Mouse (Mus musculus) midbrain, embryonic 14.5 days (tissue): Measurements from ENCODE around the gene Heatr5a. TPM values are rescaled to one million over a fixed set of nuclear protein-coding genes. Genes with fewer than 3 reads are reported as not detected.
A peak's percentile ranks its signal among the peaks of the same experiment; 100 is the strongest.

Experiments
- ATAC-seq: fragments of 200-750 bp; cut with Nextera tagmentation; 2 replicates; pipeline ENCODE4 v1.8.0; 2017; ENCODE audit warnings: moderate number of reproducible peaks, moderate library complexity; ENCODE audit not compliant: low FRiP score, low TSS enrichment
- DNase-seq: peaks from one replicate; pipeline ENCODE4 v3.0.0-alpha.2; 2015
- H3K27ac ChIP-seq: fragments of 300-500 bp; sonication (generic); replicated peaks from 2 replicates; pipeline ENCODE4 v1.5.1; 2014; ENCODE audit warnings: mild to moderate bottlenecking, low read depth, low read length, moderate library complexity
- H3K27me3 ChIP-seq: fragments of 300-500 bp; sonication (generic); 2 replicates; pipeline ENCODE4 v1.6.1; 2014; ENCODE audit warnings: low read length, control low read depth, mixed read lengths; ENCODE audit not compliant: control insufficient read depth, insufficient read depth
- H3K36me3 ChIP-seq: fragments of 300-500 bp; sonication (generic); 2 replicates; pipeline ENCODE4 v1.6.1; 2014; ENCODE audit warnings: low read length, control low read depth; ENCODE audit not compliant: control insufficient read depth, insufficient read depth
- H3K4me1 ChIP-seq: fragments of 300-500 bp; sonication (generic); 2 replicates; pipeline ENCODE4 v1.6.1; 2014; ENCODE audit warnings: mild to moderate bottlenecking, antibody characterized with exemption, low read length, control low read depth; ENCODE audit not compliant: control insufficient read depth, insufficient read depth
- H3K4me2 ChIP-seq: fragments of 300-500 bp; sonication (generic); 2 replicates; pipeline ENCODE4 v1.6.1; 2014; ENCODE audit warnings: mild to moderate bottlenecking, low read length, moderate library complexity
- H3K4me3 ChIP-seq: fragments of 300-500 bp; sonication (generic); replicated peaks from 2 replicates; pipeline ENCODE4 v1.5.1; 2014; ENCODE audit warnings: low read depth, low read length
- H3K9ac ChIP-seq: fragments of 300-500 bp; sonication (generic); replicated peaks from 2 replicates; pipeline ENCODE4 v1.6.1; 2014; ENCODE audit warnings: mild to moderate bottlenecking, low read length, moderate library complexity
- H3K9me3 ChIP-seq: fragments of 300-500 bp; sonication (generic); 2 replicates; pipeline ENCODE4 v1.6.1; 2016; ENCODE audit warnings: low read length, control low read depth, mixed read lengths; ENCODE audit not compliant: control insufficient read depth
- WGBS: fragments of 180-500 bp; shearing (Covaris S2); extraction: QIAGEN DNeasy Blood & Tissue Kit; methylation state at CpG from one replicate; pipeline ENCODE4 v1.1.7; 2014; 5-methylcytosine and 5-hydroxymethylcytosine counted together
- polyA plus RNA-seq: library from polyadenylated mRNA; unstranded; fragments of >200 nt; fragmentation: Nextera tagmentation; extraction: Ambion mirVana; gene quantifications from 2 replicates; pipeline ENCODE4 v1.2.1, GENCODE M21; 2014

The Heatr5a gene
- polyA plus RNA-seq, 1 experiment from 2014 or later = 7.6 TPM

- peaks cover 3% of the 10 kb centered on the region; the same call in 1 of the 2 replicates for H3K4me1 ChIP-seq
- DNase-seq = no peak
- H3K36me3 ChIP-seq = no peaks in the 10 kb centered on the region
- H3K9me3 ChIP-seq = no peaks in the 10 kb centered on the region
- no peak overlapping the region for H3K4me2 ChIP-seq
- 83% methylated on average over 9 of the region's 9 CpGs for WGBS
- H3K27ac ChIP-seq = no peak overlapping the region
- no peaks in the 10 kb centered on the region for H3K27me3 ChIP-seq
- no peak overlapping the region for H3K9ac ChIP-seq
- ATAC-seq = no peak
- H3K4me3 ChIP-seq = no peak overlapping the region
Observed at GRCm38 (mm10) chr12:51967915-51968595, 3.1 kb downstream of the Heatr5a start.

DNA sequence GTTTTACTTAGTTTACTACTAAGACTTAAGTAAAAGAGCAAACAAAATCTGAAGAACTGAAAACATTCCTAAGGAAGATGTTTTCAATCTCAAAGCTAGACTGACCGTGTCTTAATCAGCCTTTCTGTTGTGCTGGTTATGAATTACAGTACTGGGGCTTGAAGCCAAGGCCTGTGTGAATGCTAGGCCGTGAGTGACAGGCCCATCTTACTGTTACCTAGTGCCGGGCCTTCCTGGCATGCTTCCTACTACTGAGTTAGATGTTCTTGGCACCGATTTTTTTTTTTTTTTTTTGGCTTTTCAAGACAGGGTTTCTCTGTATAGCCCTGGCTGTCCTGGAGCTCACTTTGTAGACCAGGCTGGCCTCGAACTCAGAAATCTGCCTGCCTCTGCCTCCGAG lies 13.5 kb downstream of the Heatr5a start:
- Histone ChIP-seq H3K9me3 (no peaks in the 10 kb centered on the region), H3K4me3 (no peak overlapping the region), H3K4me1 (no peaks in the 10 kb centered on the region), H3K36me3 (peaks cover 16% of the 10 kb centered on the region; the same call in 1 of the 2 replicates), H3K4me2 (no peak overlapping the region), H3K9ac (no peak overlapping the region), H3K27me3 (no peaks in the 10 kb centered on the region), H3K27ac (no peak overlapping the region)
- DNase-seq = peak; percentile 16
- 92% methylated on average over 6 of the region's 6 CpGs for WGBS
- ATAC-seq = no peak

DNA sequence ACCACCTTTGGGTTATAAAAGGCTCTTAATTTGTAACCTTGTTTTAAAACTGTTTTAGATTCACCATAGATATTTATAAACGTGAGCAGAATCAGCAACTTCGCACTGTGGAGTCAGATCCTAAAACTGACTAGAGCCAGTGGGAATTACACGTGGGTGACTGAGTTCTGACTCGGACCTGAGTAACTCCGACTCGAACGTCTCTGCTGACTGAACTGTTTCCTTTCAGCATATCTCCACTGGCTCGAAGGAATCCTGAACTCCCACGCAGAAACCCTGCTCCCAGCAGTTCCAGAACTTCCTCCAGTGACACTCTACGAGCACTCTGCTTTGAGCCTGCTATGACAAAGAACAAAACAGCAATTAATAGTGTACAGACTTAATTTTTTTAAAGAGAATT lies 18.8 kb downstream of the Heatr5a start:
- Histone ChIP-seq H3K36me3 (peaks cover 52% of the 10 kb centered on the region), H3K4me3 (no peak overlapping the region), H3K9me3 (no peaks in the 10 kb centered on the region), H3K27ac (no peak overlapping the region), H3K4me1 (no peaks in the 10 kb centered on the region), H3K27me3 (no peaks in the 10 kb centered on the region), H3K4me2 (no peak overlapping the region), H3K9ac (no peak overlapping the region)
- 90% methylated on average over 10 of the region's 10 CpGs for WGBS
- DNase-seq (no peak), ATAC-seq (no peak)

DNA sequence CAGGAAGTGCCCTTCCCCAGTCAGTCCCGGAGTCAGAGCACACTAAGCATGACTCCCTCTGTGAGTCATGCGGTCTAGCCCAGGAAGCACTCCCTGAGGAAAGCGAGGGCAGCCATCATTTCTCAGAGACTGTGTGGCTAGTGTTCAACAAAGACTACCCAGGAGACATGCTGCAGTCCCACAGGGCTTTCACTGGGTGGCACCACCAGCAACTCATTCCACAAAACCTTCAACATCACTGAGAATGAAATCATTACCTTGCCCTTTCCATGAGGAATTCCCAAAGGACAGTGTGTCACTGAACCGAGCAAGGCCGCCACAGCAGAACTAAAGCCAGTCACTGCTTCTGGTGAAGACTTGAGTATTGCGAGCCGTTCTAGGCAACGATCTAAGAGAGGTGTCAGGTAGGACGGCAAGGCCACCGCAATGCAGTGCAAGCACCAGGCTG lies 23.6 kb downstream of the Heatr5a start:
- ATAC-seq = no peak

DNA sequence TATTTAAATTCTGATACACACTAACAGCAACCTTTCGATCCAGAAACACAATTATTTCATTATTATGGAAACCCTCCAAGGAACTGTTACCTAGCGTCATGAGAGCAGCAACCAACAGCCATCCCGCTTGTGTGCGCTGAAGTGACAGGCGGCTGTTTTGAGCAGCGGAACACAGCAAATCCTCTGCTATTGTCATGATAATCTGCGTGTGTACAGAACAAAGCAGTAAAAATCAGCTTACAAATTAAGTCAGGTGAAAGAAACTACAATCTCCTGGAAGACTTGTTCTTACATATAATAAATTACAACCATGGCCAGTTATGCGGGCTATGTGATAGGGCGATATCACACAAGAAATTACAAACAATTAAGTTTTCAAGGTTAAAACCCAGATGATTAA lies 25.8 kb downstream of the Heatr5a start:
- H3K9ac ChIP-seq = no peak overlapping the region
- no peaks in the 10 kb centered on the region for H3K9me3 ChIP-seq
- H3K36me3 ChIP-seq = peaks cover 28% of the 10 kb centered on the region
- no peak overlapping the region for H3K4me2 ChIP-seq
- H3K27me3 ChIP-seq = no peaks in the 10 kb centered on the region
- 17% methylated on average over 9 of the region's 9 CpGs for WGBS
- no peak overlapping the region for H3K27ac ChIP-seq
- DNase-seq (peak; percentile 32), ATAC-seq (no peak)
- H3K4me3 ChIP-seq = no peak overlapping the region
- no peaks in the 10 kb centered on the region for H3K4me1 ChIP-seq

More for the DNA sequence above, 23.6 kb downstream of the Heatr5a start:
- Histone ChIP-seq H3K9me3 (no peaks in the 10 kb centered on the region), H3K4me1 (no peaks in the 10 kb centered on the region), H3K27ac (no peak overlapping the region), H3K9ac (no peak overlapping the region), H3K36me3 (peaks cover 49% of the 10 kb centered on the region), H3K27me3 (no peaks in the 10 kb centered on the region), H3K4me3 (no peak overlapping the region), H3K4me2 (no peak overlapping the region)
- 86% methylated on average over 10 of the region's 10 CpGs for WGBS
- DNase-seq = peak; percentile 10

DNA sequence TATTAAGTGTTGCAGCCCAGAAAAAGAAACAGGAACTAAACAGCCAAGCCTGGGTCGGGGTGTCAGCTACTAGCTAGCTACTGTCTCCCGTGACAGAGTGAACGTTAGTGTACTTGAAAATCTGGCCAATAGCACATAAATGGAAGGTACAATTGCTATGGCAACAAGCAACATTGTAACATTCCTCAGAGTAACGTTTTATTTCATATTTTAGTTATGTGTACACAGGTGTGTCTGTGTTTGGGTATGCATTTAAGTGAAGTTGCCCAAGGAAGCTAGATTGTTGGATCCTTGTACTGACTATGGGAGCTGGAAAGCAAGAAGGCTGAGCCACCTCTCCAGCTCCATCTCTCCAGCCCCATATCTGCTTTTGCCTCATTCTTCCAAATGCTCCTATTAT lies 31.3 kb downstream of the Heatr5a start:
- no peaks in the 10 kb centered on the region for H3K4me1 ChIP-seq
- H3K27me3 ChIP-seq = no peaks in the 10 kb centered on the region
- no peaks in the 10 kb centered on the region for H3K9me3 ChIP-seq
- H3K9ac ChIP-seq = no peak overlapping the region
- no peak overlapping the region for H3K27ac ChIP-seq
- no peak overlapping the region for H3K4me2 ChIP-seq
- DNase-seq (no peak), ATAC-seq (no peak)
- peaks cover 11% of the 10 kb centered on the region for H3K36me3 ChIP-seq
- H3K4me3 ChIP-seq = no peak overlapping the region
- 83% methylated on average over 4 of the region's 4 CpGs for WGBS

DNA sequence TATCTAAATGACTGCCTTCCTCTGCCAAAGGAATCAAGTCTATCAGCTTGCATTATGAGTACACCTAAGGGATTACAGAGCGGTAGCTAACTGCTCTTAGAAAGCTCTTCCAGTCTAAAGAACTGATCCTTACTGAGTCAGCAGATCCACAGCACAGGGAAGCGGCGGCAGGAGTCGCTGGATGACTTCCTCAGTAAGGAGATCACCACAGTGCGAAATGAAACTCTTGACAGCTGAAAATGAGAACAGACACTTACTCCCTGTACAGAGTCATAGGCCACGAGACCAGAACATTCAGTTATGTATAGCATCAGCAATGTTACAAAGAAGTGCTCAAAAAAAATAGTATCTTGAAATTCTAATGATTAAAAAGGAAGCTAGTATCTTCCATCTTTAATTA lies 33.2 kb downstream of the Heatr5a start:
- 79% methylated on average over 6 of the region's 6 CpGs for WGBS
- no peaks in the 10 kb centered on the region for H3K27me3 ChIP-seq
- H3K4me3 ChIP-seq = no peak overlapping the region
- H3K9ac ChIP-seq = no peak overlapping the region
- peaks cover 14% of the 10 kb centered on the region for H3K36me3 ChIP-seq
- H3K4me2 ChIP-seq = no peak overlapping the region
- no peaks in the 10 kb centered on the region for H3K4me1 ChIP-seq
- ATAC-seq (no peak), DNase-seq (peak; percentile 18)
- no peak overlapping the region for H3K27ac ChIP-seq
- no peaks in the 10 kb centered on the region for H3K9me3 ChIP-seq

DNA sequence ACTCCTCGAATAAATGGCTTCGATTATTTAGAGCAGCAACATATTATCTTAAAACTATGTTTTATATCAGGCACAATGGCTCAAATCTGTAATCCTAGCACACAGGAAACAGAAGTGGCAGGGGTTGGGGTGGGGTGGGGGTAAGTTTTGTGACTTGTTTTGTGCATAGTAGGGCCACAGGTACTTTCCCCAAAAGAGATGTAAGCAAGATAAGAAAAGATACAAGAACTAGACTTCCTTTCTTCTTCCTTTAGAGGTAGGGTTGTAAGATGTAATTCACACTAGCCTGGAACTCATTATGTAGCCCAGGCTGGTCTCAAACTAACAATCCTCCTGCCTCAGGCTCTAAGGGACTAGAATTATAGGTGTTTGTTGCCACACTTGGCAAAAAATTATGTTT lies 41.5 kb downstream of the Heatr5a start:
- Histone ChIP-seq H3K4me3 (no peak overlapping the region), H3K36me3 (0 out of 2 replicates have a peak, but pooled peaks cover 7% of the 10 kb centered on the region), H3K27ac (no peak overlapping the region), H3K4me2 (no peak overlapping the region), H3K9me3 (no peaks in the 10 kb centered on the region), H3K9ac (no peak overlapping the region), H3K4me1 (no peaks in the 10 kb centered on the region), H3K27me3 (no peaks in the 10 kb centered on the region)
- WGBS = 100% methylated on average over 2 of the region's 2 CpGs
- ATAC-seq (no peak), DNase-seq (no peak)

DNA sequence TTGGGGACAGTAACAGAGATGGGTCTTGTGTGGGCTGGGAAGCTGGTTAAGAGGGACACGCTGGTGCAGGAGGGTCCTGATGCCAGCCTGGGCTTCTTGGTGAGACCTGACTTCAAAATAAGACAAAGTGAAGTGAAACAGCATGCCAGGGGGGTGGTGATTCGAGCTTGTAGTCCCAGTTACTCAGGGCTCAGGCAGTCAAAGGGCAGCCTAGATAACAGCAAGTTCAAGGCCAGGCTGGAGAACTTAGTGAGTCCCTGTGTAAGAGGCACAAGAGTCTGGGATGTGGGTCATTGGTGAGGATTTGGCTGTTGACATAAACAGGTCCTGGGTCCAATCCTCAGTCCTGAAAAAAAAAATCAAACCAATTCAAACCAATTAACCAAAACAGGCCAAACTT lies 53.9 kb downstream of the Heatr5a start:
- ATAC-seq (no peak), DNase-seq (no peak)
- H3K9ac ChIP-seq = no peak overlapping the region
- no peaks in the 10 kb centered on the region for H3K9me3 ChIP-seq
- no peak overlapping the region for H3K4me2 ChIP-seq
- no peaks in the 10 kb centered on the region for H3K4me1 ChIP-seq
- 87% methylated on average over 2 of the region's 2 CpGs for WGBS
- no peaks in the 10 kb centered on the region for H3K27me3 ChIP-seq
- H3K36me3 ChIP-seq = peaks cover 39% of the 10 kb centered on the region
- H3K4me3 ChIP-seq = no peak overlapping the region
- H3K27ac ChIP-seq = no peak overlapping the region
